Mouse (Mus musculus) kidney, postnatal 4 days (tissue): ENCODE measurements around the gene Zfp276.

Source experiments
- DNase-seq, 2 experiments: peaks; one replicate each; pipeline ENCODE4 v3.0.0; 2021; ENCODE audit warnings: mixed read lengths in 2 of 2

Gene Zfp276

DNA sequence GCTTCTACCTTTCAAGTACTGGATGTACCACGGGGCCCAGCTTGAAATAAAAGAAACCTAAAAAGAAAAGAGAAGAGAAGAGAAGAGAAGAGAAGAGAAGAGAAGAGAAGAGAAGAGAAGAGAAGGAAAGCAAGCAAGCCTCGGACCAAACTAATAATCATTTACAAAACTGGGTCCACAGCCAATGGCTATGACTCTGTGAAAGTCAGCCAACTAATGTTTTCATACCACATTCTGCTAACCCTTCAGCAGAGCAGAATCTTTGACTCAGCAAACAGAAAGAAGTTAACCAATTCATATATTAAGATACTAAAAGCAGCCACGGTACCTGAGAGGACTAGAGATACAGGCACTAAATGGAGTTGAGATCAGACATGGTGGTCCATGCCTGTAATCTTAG, 38.3 kb downstream of the Zfp276 start:
- no peak for DNase-seq

DNA sequence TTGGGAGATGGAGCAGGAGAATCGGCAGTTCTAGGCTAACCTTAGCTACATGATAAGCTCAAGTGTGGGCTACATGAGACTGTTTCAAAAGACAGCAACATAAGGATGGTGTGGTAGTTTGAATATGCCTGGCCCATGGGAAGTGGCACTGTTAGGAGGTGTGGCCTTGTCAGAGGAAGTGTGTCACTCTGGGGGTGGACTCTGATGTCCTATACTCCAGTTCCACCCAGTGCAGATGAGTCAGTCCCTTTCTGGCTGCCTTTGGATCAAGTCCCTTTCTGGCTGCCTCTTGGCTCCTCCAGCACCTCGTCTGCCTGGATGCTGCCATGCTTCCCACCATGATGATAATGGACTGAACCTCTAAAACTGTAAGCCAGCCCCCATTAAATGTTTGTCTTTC, 38.8 kb downstream of the Zfp276 start:
- no peak for DNase-seq

DNA sequence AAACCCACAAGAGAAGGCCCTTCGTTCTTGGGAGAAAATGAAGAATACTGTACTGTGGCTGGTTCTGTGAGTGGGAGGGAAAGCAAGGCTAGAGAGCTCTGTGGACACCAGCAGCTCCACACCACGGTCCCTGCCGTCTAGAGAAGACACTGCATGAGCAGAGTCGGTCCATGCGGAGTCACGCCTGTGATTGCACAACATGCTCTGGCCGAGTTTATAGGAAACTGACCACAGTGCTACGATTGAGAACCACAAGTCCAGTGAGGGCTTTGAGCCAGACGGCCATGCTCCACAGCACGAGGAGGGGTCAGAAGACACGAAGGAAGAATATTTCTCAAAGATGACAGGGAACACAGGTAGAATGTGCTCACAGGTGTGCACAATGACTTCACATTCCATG, 44.3 kb downstream of the Zfp276 start:
- no peak for DNase-seq

DNA sequence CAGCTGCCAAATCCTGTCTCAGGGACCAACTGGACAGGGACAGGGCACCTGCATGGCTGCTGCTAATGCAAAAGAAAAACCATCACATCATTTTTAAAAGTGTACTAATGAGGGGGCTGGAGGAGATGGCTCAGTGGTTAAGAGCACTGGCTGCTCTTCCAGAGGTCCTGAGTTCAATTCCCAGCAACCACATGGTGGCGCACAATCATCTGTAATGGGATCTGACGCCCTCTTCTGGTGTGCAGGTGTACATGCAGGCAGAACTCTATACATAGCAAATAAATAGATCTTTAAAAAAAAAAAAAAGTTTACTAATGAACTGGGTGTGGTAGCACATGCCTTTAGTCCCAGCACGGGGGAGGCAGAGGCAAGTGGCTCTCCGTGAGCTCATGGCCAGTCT, 54.7 kb downstream of the Zfp276 start:
- no peak for DNase-seq

DNA sequence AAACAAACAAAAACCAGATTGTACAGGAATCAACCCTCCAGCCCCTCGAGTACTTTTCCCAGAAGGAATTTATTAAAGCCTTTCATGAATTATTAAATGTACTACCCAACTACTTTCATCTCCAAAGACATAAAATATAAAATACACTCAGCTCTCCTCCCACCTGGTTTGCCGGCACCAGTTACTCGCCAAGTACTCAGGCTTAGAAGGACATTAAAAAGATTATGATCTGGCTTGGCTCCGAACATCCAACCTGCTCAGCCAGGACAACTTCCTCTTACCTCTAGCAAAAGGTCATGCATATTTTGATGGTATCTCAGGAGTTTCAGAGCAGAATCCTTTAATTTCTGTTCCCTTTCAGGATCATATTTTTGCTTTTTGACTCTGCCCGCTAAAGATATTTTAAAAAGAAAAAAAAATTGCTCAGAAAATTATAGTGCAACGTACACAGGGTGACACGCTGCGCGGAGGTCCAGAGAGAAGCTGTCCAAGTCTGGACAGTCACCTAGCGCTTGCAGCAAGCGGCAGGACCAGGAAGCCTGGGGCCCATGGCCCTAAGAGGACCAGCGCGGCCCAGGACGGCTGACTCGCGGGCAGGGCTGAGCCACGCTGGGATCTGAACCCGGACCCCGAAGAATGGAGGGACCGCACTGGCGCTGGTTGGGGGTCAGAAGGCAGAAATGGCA, 63.9 kb downstream of the Zfp276 start:
- DNase-seq = no peak

DNA sequence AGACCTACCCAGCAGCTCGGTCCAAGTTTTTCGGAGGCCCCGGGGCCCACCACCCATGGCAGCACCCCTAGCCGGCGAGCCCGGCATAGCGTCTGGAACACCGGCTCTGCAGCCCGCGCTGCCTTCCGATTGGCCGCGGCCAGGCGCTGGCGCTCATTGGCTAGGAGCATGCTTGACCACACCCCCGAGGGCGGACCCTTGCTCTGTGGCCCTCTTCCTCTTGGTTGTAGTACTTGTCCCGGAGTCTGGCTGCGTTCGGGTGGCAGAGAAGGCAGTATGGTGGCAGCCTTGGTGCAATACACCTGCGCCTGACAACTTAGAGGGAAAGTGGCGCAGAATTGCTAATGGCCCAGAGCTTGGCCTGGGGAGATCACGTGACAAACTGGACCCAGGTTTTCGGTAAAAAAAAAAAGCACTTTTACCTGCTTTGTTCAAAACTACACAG, 64.5 kb downstream of the Zfp276 start, which contains the start of gene Fanca:
Gene Fanca (minus strand): TSS at position 110 of the 445 bp plus-strand sequence.
- DNase-seq = peak; percentile 96 to 98
